Mouse (Mus musculus): ENCODE data around the gene Arap2. TPM values are rescaled to one million over a fixed set of nuclear protein-coding genes. Genes with fewer than 3 reads are reported as not detected.

The Arap2 gene
- polyA plus RNA-seq (2014; fragmentation: Nextera tagmentation; extraction: Ambion mirVana), result 4.5 and 4.9 TPM in 2 replicates

- peak; percentile 93 for ATAC-seq (replicated peaks; ENCODE audit: low FRiP score, low TSS enrichment, low read depth)
- peak within 1 kb of the TSS; percentile 71 for H3K4me2 ChIP-seq (ENCODE audit: low read length)
- 0 out of 2 replicates have a peak, but pooled peaks cover 2% of the 10 kb centered on the region for H3K4me1 ChIP-seq (replicated peaks; ENCODE audit: control insufficient read depth, insufficient read depth, low read length)
- no peaks in the 10 kb centered on the region for H3K27me3 ChIP-seq (replicated peaks; ENCODE audit: control insufficient read depth, insufficient read depth, low read length)
- under 1% methylated on average over 97 of the region's 106 CpGs for WGBS
- peak; percentile 70 for DNase-seq (ENCODE audit: low spot score)
- H3K27ac ChIP-seq (ENCODE audit: low read depth), result no peak within 1 kb of the TSS
- no peaks in the 10 kb centered on the region for H3K9me3 ChIP-seq (ENCODE audit: control insufficient read depth, low read length)
- no peaks in the 10 kb centered on the region for H3K36me3 ChIP-seq (ENCODE audit: control insufficient read depth, insufficient read depth, low read length)
- peak within 1 kb of the TSS; percentile 58 for H3K4me3 ChIP-seq (ENCODE audit: low read depth, low read length)
- peak within 1 kb of the TSS; percentile 54 for H3K9ac ChIP-seq (ENCODE audit: low read length)
Observed at GRCm38 (mm10) chr5:62765784-62766701, at the start of gene Arap2. Gene Arap2, minus strand, starts transcription at chr5:62766159.

GRCm38 (mm10) chr5:62815741-62816140 is 49.8 kb upstream of the Arap2 start:
- Histone ChIP-seq H3K27me3 (replicated peaks; ENCODE audit: control insufficient read depth, insufficient read depth, low read length) (no peaks in the 10 kb centered on the region), H3K4me3 (ENCODE audit: low read depth, low read length) (no peak overlapping the region), H3K27ac (ENCODE audit: low read depth) (no peak overlapping the region), H3K36me3 (ENCODE audit: control insufficient read depth, insufficient read depth, low read length) (no peaks in the 10 kb centered on the region), H3K4me2 (ENCODE audit: low read length) (no peak overlapping the region), H3K9me3 (ENCODE audit: control insufficient read depth, low read length) (no peaks in the 10 kb centered on the region), H3K4me1 (replicated peaks; ENCODE audit: control insufficient read depth, insufficient read depth, low read length) (no peaks in the 10 kb centered on the region), H3K9ac (ENCODE audit: low read length) (no peak overlapping the region)
- no peak for ATAC-seq (replicated peaks; ENCODE audit: low FRiP score, low TSS enrichment, low read depth)
- 93% methylated on average over 1 of the region's 1 CpGs for WGBS
- DNase-seq (ENCODE audit: low spot score), result no peak

GRCm38 (mm10) chr5:62814072-62814414 is 48.1 kb upstream of the Arap2 start:
- H3K4me1 ChIP-seq (replicated peaks; ENCODE audit: control insufficient read depth, insufficient read depth, low read length), result no peaks in the 10 kb centered on the region
- no peaks in the 10 kb centered on the region for H3K36me3 ChIP-seq (ENCODE audit: control insufficient read depth, insufficient read depth, low read length)
- H3K9me3 ChIP-seq (ENCODE audit: control insufficient read depth, low read length), result no peaks in the 10 kb centered on the region
- 59% methylated on average over 1 of the region's 1 CpGs for WGBS
- no peak for ATAC-seq (replicated peaks; ENCODE audit: low FRiP score, low TSS enrichment, low read depth)
- no peaks in the 10 kb centered on the region for H3K27me3 ChIP-seq (replicated peaks; ENCODE audit: control insufficient read depth, insufficient read depth, low read length)
- H3K4me2 ChIP-seq (ENCODE audit: low read length), result no peak overlapping the region
- H3K4me3 ChIP-seq (ENCODE audit: low read depth, low read length), result no peak overlapping the region
- no peak for DNase-seq (ENCODE audit: low spot score)
- no peak overlapping the region for H3K27ac ChIP-seq (ENCODE audit: low read depth)
- no peak overlapping the region for H3K9ac ChIP-seq (ENCODE audit: low read length)

- DNase-seq (ENCODE audit: low spot score) (no peak), ATAC-seq (replicated peaks; ENCODE audit: low FRiP score, low TSS enrichment, low read depth) (no peak)
- Histone ChIP-seq H3K4me1 (replicated peaks; ENCODE audit: control insufficient read depth, insufficient read depth, low read length) (no peaks in the 10 kb centered on the region), H3K4me2 (ENCODE audit: low read length) (no peak within 1 kb of the TSS), H3K27me3 (replicated peaks; ENCODE audit: control insufficient read depth, insufficient read depth, low read length) (no peaks in the 10 kb centered on the region), H3K9ac (ENCODE audit: low read length) (no peak within 1 kb of the TSS), H3K4me3 (ENCODE audit: low read depth, low read length) (no peak within 1 kb of the TSS), H3K27ac (ENCODE audit: low read depth) (no peak within 1 kb of the TSS), H3K9me3 (ENCODE audit: control insufficient read depth, low read length) (peaks cover 3% of the 10 kb centered on the region; the same call in 1 of the 2 replicates), H3K36me3 (ENCODE audit: control insufficient read depth, insufficient read depth, low read length) (no peaks in the 10 kb centered on the region)
- WGBS, result 86% methylated on average over 6 of the region's 6 CpGs
Observed at GRCm38 (mm10) chr5:62813402-62814071, 47.6 kb upstream of the Arap2 start, which contains the start of gene Dthd1. Gene Dthd1, plus strand, starts transcription at chr5:62813823.

GRCm38 (mm10) chr5:62792776-62793175 is 26.8 kb upstream of the Arap2 start:
- H3K27ac ChIP-seq (ENCODE audit: low read depth), result no peak overlapping the region
- no peaks in the 10 kb centered on the region for H3K27me3 ChIP-seq (replicated peaks; ENCODE audit: control insufficient read depth, insufficient read depth, low read length)
- ATAC-seq (replicated peaks; ENCODE audit: low FRiP score, low TSS enrichment, low read depth), result no peak
- H3K36me3 ChIP-seq (ENCODE audit: control insufficient read depth, insufficient read depth, low read length), result no peaks in the 10 kb centered on the region
- H3K9ac ChIP-seq (ENCODE audit: low read length), result no peak overlapping the region
- no peaks in the 10 kb centered on the region for H3K9me3 ChIP-seq (ENCODE audit: control insufficient read depth, low read length)
- no peaks in the 10 kb centered on the region for H3K4me1 ChIP-seq (replicated peaks; ENCODE audit: control insufficient read depth, insufficient read depth, low read length)
- no peak overlapping the region for H3K4me2 ChIP-seq (ENCODE audit: low read length)
- 68% methylated on average over 1 of the region's 1 CpGs for WGBS
- DNase-seq (ENCODE audit: low spot score), result no peak
- H3K4me3 ChIP-seq (ENCODE audit: low read depth, low read length), result no peak overlapping the region

GRCm38 (mm10) chr5:62790921-62791564 is 25.1 kb upstream of the Arap2 start:
- Histone ChIP-seq H3K9ac (ENCODE audit: low read length) (no peak overlapping the region), H3K9me3 (ENCODE audit: control insufficient read depth, low read length) (no peaks in the 10 kb centered on the region), H3K4me1 (replicated peaks; ENCODE audit: control insufficient read depth, insufficient read depth, low read length) (no peaks in the 10 kb centered on the region), H3K27me3 (replicated peaks; ENCODE audit: control insufficient read depth, insufficient read depth, low read length) (no peaks in the 10 kb centered on the region), H3K4me3 (ENCODE audit: low read depth, low read length) (no peak overlapping the region), H3K27ac (ENCODE audit: low read depth) (no peak overlapping the region), H3K36me3 (ENCODE audit: control insufficient read depth, insufficient read depth, low read length) (no peaks in the 10 kb centered on the region), H3K4me2 (ENCODE audit: low read length) (no peak overlapping the region)
- 91% methylated on average over 5 of the region's 5 CpGs for WGBS
- DNase-seq (ENCODE audit: low spot score) (no peak), ATAC-seq (replicated peaks; ENCODE audit: low FRiP score, low TSS enrichment, low read depth) (no peak)

- no peak overlapping the region for H3K9ac ChIP-seq (ENCODE audit: low read length)
- 79% methylated on average over 3 of the region's 3 CpGs for WGBS
- H3K4me3 ChIP-seq (ENCODE audit: low read depth, low read length), result no peak overlapping the region
- no peaks in the 10 kb centered on the region for H3K27me3 ChIP-seq (replicated peaks; ENCODE audit: control insufficient read depth, insufficient read depth, low read length)
- ATAC-seq (replicated peaks; ENCODE audit: low FRiP score, low TSS enrichment, low read depth) (no peak), DNase-seq (ENCODE audit: low spot score) (no peak)
- no peaks in the 10 kb centered on the region for H3K4me1 ChIP-seq (replicated peaks; ENCODE audit: control insufficient read depth, insufficient read depth, low read length)
- no peak overlapping the region for H3K27ac ChIP-seq (ENCODE audit: low read depth)
- H3K36me3 ChIP-seq (ENCODE audit: control insufficient read depth, insufficient read depth, low read length), result no peaks in the 10 kb centered on the region
- no peak overlapping the region for H3K4me2 ChIP-seq (ENCODE audit: low read length)
- H3K9me3 ChIP-seq (ENCODE audit: control insufficient read depth, low read length), result no peaks in the 10 kb centered on the region
Observed at GRCm38 (mm10) chr5:62786809-62787208, 20.9 kb upstream of the Arap2 start.

GRCm38 (mm10) chr5:62778682-62779081 is 12.7 kb upstream of the Arap2 start:
- ATAC-seq (replicated peaks; ENCODE audit: low FRiP score, low TSS enrichment, low read depth) (no peak), DNase-seq (ENCODE audit: low spot score) (no peak)
- H3K4me2 ChIP-seq (ENCODE audit: low read length), result no peak overlapping the region
- no peaks in the 10 kb centered on the region for H3K9me3 ChIP-seq (ENCODE audit: control insufficient read depth, low read length)
- H3K4me3 ChIP-seq (ENCODE audit: low read depth, low read length), result no peak overlapping the region
- 89% methylated on average over 5 of the region's 5 CpGs for WGBS
- H3K27ac ChIP-seq (ENCODE audit: low read depth), result no peak overlapping the region
- no peaks in the 10 kb centered on the region for H3K36me3 ChIP-seq (ENCODE audit: control insufficient read depth, insufficient read depth, low read length)
- H3K27me3 ChIP-seq (replicated peaks; ENCODE audit: control insufficient read depth, insufficient read depth, low read length), result no peaks in the 10 kb centered on the region
- no peaks in the 10 kb centered on the region for H3K4me1 ChIP-seq (replicated peaks; ENCODE audit: control insufficient read depth, insufficient read depth, low read length)
- no peak overlapping the region for H3K9ac ChIP-seq (ENCODE audit: low read length)
